Mouse (Mus musculus) limb, embryonic 12.5 days (tissue): Measurements from ENCODE around the gene Kcnk3. TPM values are rescaled to one million over a fixed set of nuclear protein-coding genes. Genes with fewer than 3 reads are reported as not detected.

Source experiments
- ATAC-seq: fragments of 200-750 bp; cut with Nextera tagmentation; 2 replicates; pipeline ENCODE4 v1.8.0; 2017; ENCODE audit warnings: low read depth, moderate TSS enrichment; ENCODE audit not compliant: insufficient number of reproducible peaks, insufficient read depth, low FRiP score, low TSS enrichment
- H3K27ac ChIP-seq: fragments of 300-500 bp; sonication (generic); 2 replicates; pipeline ENCODE4 v1.5.1; 2016; ENCODE audit warnings: mild to moderate bottlenecking, moderate library complexity
- H3K27me3 ChIP-seq: fragments of 300-500 bp; sonication (generic); 2 replicates; pipeline ENCODE4 v1.6.1; 2016; ENCODE audit warnings: mild to moderate bottlenecking, moderate library complexity
- H3K36me3 ChIP-seq: fragments of 300-500 bp; sonication (generic); 2 replicates; pipeline ENCODE4 v1.6.1; 2016; ENCODE audit warnings: mild to moderate bottlenecking, moderate library complexity
- H3K4me1 ChIP-seq: fragments of 300-500 bp; sonication (generic); replicated peaks from 2 replicates; pipeline ENCODE4 v1.6.1; 2016
- H3K4me2 ChIP-seq: fragments of 300-500 bp; sonication (generic); 2 replicates; pipeline ENCODE4 v1.6.1; 2016; ENCODE audit warnings: mild to moderate bottlenecking, moderate library complexity
- H3K4me3 ChIP-seq: fragments of 300-500 bp; sonication (generic); replicated peaks from 2 replicates; pipeline ENCODE4 v1.5.1; 2016; ENCODE audit warnings: mild to moderate bottlenecking
- H3K9ac ChIP-seq: fragments of 300-500 bp; sonication (generic); replicated peaks from 2 replicates; pipeline ENCODE4 v1.6.1; 2016; ENCODE audit warnings: mild to moderate bottlenecking, moderate library complexity
- H3K9me3 ChIP-seq: fragments of 300-500 bp; sonication (generic); 2 replicates; pipeline ENCODE4 v1.6.1; 2016; ENCODE audit warnings: mild to moderate bottlenecking, moderate library complexity
- WGBS: fragments of 180-500 bp; shearing (Covaris S2); methylation state at CpG from one replicate; pipeline ENCODE4 v1.1.7; 2016; 5-methylcytosine and 5-hydroxymethylcytosine counted together
- polyA plus RNA-seq: library from polyadenylated mRNA; unstranded; fragments of >200 nt; fragmentation: Nextera tagmentation; extraction: Ambion mirVana; gene quantifications from 2 replicates; pipeline ENCODE4 v1.2.1, GENCODE M21; 2016

Gene Kcnk3
- polyA plus RNA-seq, 1 experiment from 2014 or later: 0.30 TPM

- H3K9ac ChIP-seq: no peak overlapping the region
- H3K36me3 ChIP-seq: no peaks in the 10 kb centered on the region
- no peaks in the 10 kb centered on the region for H3K27me3 ChIP-seq
- H3K27ac ChIP-seq: no peak overlapping the region
- no peaks in the 10 kb centered on the region for H3K9me3 ChIP-seq
- H3K4me3 ChIP-seq: no peak overlapping the region
- H3K4me2 ChIP-seq: no peak overlapping the region
- ATAC-seq: peak; percentile 59; the same call in 1 of the 2 replicates
- no peaks in the 10 kb centered on the region for H3K4me1 ChIP-seq
- whole genome bisulfite sequencing: 2% methylated on average over 6 of the region's 6 CpGs
These were observed 50.1 kb downstream of the Kcnk3 start for GRCm38 (mm10) chr5:30638041-30638440.

- Histone ChIP-seq H3K4me2 (no peak overlapping the region), H3K9me3 (no peaks in the 10 kb centered on the region), H3K4me3 (no peak overlapping the region), H3K9ac (no peak overlapping the region), H3K27ac (no peak overlapping the region), H3K4me1 (peaks cover 10% of the 10 kb centered on the region), H3K36me3 (no peaks in the 10 kb centered on the region), H3K27me3 (no peaks in the 10 kb centered on the region)
- 66% methylated on average over 5 of the region's 5 CpGs for WGBS
- no peak for ATAC-seq
These were observed 55.7 kb downstream of the Kcnk3 start for GRCm38 (mm10) chr5:30643477-30644179.

- Histone ChIP-seq H3K27me3 (no peaks in the 10 kb centered on the region), H3K9ac (no peak overlapping the region), H3K36me3 (no peaks in the 10 kb centered on the region), H3K4me2 (no peak overlapping the region), H3K4me3 (no peak overlapping the region), H3K27ac (no peak overlapping the region), H3K4me1 (peaks cover 17% of the 10 kb centered on the region), H3K9me3 (no peaks in the 10 kb centered on the region)
- 81% methylated on average over 2 of the region's 2 CpGs for WGBS
- no peak for ATAC-seq
These were observed 58.1 kb downstream of the Kcnk3 start for GRCm38 (mm10) chr5:30646036-30646435.

- peak overlapping the region; percentile 81 for H3K4me3 ChIP-seq
- 20% methylated on average over 9 of the region's 9 CpGs for WGBS
- H3K27ac ChIP-seq: peak overlapping the region; percentile 60; the same call in 1 of the 2 replicates
- H3K4me1 ChIP-seq: peaks cover 17% of the 10 kb centered on the region
- H3K4me2 ChIP-seq: peak overlapping the region; percentile 91
- no peaks in the 10 kb centered on the region for H3K9me3 ChIP-seq
- H3K27me3 ChIP-seq: no peaks in the 10 kb centered on the region
- ATAC-seq: no peak
- peak overlapping the region; percentile 67 for H3K9ac ChIP-seq
- 0 out of 2 replicates have a peak, but pooled peaks cover under 1% of the 10 kb centered on the region for H3K36me3 ChIP-seq
These were observed 59.4 kb downstream of the Kcnk3 start for GRCm38 (mm10) chr5:30647396-30647795.

- peak within 1 kb of the TSS; percentile 67 for H3K9ac ChIP-seq
- peaks cover 17% of the 10 kb centered on the region for H3K4me1 ChIP-seq
- H3K4me2 ChIP-seq: peak within 1 kb of the TSS; percentile 91
- H3K36me3 ChIP-seq: 0 out of 2 replicates have a peak, but pooled peaks cover 5% of the 10 kb centered on the region
- peak within 1 kb of the TSS; percentile 60; the same call in 1 of the 2 replicates for H3K27ac ChIP-seq
- no peaks in the 10 kb centered on the region for H3K27me3 ChIP-seq
- H3K9me3 ChIP-seq: no peaks in the 10 kb centered on the region
- WGBS: under 1% methylated on average over 38 of the region's 38 CpGs
- ATAC-seq: peak; percentile 89
- peak within 1 kb of the TSS; percentile 81 for H3K4me3 ChIP-seq
These were observed 60.0 kb downstream of the Kcnk3 start, which contains the start of gene Slc35f6 for GRCm38 (mm10) chr5:30647815-30648560. Gene Slc35f6 (plus strand): TSS chr5:30647933.

GRCm38 (mm10) chr5:30649558-30649957, 61.6 kb downstream of the Kcnk3 start:
- Histone ChIP-seq H3K4me1 (peaks cover 17% of the 10 kb centered on the region), H3K4me3 (no peak overlapping the region), H3K9me3 (no peaks in the 10 kb centered on the region), H3K27me3 (no peaks in the 10 kb centered on the region), H3K4me2 (no peak overlapping the region), H3K9ac (no peak overlapping the region), H3K27ac (no peak overlapping the region), H3K36me3 (0 out of 2 replicates have a peak, but pooled peaks cover 5% of the 10 kb centered on the region)
- no peak for ATAC-seq
- WGBS: 55% methylated on average over 4 of the region's 4 CpGs

- no peak overlapping the region for H3K9ac ChIP-seq
- no peak overlapping the region for H3K4me2 ChIP-seq
- WGBS: 77% methylated on average over 3 of the region's 3 CpGs
- H3K4me3 ChIP-seq: no peak overlapping the region
- no peak overlapping the region for H3K27ac ChIP-seq
- no peak for ATAC-seq
- H3K4me1 ChIP-seq: peaks cover 17% of the 10 kb centered on the region
- peaks cover 15% of the 10 kb centered on the region for H3K36me3 ChIP-seq
- H3K9me3 ChIP-seq: no peaks in the 10 kb centered on the region
- no peaks in the 10 kb centered on the region for H3K27me3 ChIP-seq
These were observed 62.8 kb downstream of the Kcnk3 start for GRCm38 (mm10) chr5:30650756-30651155.

GRCm38 (mm10) chr5:30651554-30651953, 63.6 kb downstream of the Kcnk3 start:
- H3K4me2 ChIP-seq: no peak overlapping the region
- no peak overlapping the region for H3K9ac ChIP-seq
- H3K9me3 ChIP-seq: no peaks in the 10 kb centered on the region
- 89% methylated on average over 3 of the region's 3 CpGs for WGBS
- no peaks in the 10 kb centered on the region for H3K27me3 ChIP-seq
- no peak for ATAC-seq
- H3K27ac ChIP-seq: no peak overlapping the region
- peaks cover 17% of the 10 kb centered on the region for H3K4me1 ChIP-seq
- no peak overlapping the region for H3K4me3 ChIP-seq
- H3K36me3 ChIP-seq: peaks cover 23% of the 10 kb centered on the region

- Histone ChIP-seq H3K27ac (no peak overlapping the region), H3K9ac (no peak overlapping the region), H3K4me2 (no peak overlapping the region), H3K27me3 (no peaks in the 10 kb centered on the region), H3K9me3 (no peaks in the 10 kb centered on the region), H3K4me3 (no peak overlapping the region), H3K4me1 (peaks cover 10% of the 10 kb centered on the region), H3K36me3 (peaks cover 40% of the 10 kb centered on the region)
- ATAC-seq: no peak
- WGBS: 84% methylated on average over 6 of the region's 6 CpGs
These were observed 65.3 kb downstream of the Kcnk3 start for GRCm38 (mm10) chr5:30653246-30653645.

- Histone ChIP-seq H3K4me2 (no peak overlapping the region), H3K4me1 (no peaks in the 10 kb centered on the region), H3K9me3 (no peaks in the 10 kb centered on the region), H3K4me3 (no peak overlapping the region), H3K27me3 (no peaks in the 10 kb centered on the region), H3K27ac (no peak overlapping the region), H3K9ac (no peak overlapping the region), H3K36me3 (peaks cover 45% of the 10 kb centered on the region)
- 84% methylated on average over 8 of the region's 8 CpGs for WGBS
- ATAC-seq: no peak
These were observed 67.1 kb downstream of the Kcnk3 start for GRCm38 (mm10) chr5:30655042-30655441.

- Histone ChIP-seq H3K9me3 (peaks cover 5% of the 10 kb centered on the region; the same call in 1 of the 2 replicates), H3K36me3 (peaks cover 45% of the 10 kb centered on the region), H3K4me2 (no peak overlapping the region), H3K27ac (no peak overlapping the region), H3K27me3 (no peaks in the 10 kb centered on the region), H3K9ac (no peak overlapping the region), H3K4me1 (no peaks in the 10 kb centered on the region), H3K4me3 (no peak overlapping the region)
- no peak for ATAC-seq
- WGBS: 92% methylated on average over 6 of the region's 6 CpGs
These were observed 67.7 kb downstream of the Kcnk3 start for GRCm38 (mm10) chr5:30655526-30656195.
